Mouse (Mus musculus): ENCODE results near the gene A1cf.

A1cf gene

DNA sequence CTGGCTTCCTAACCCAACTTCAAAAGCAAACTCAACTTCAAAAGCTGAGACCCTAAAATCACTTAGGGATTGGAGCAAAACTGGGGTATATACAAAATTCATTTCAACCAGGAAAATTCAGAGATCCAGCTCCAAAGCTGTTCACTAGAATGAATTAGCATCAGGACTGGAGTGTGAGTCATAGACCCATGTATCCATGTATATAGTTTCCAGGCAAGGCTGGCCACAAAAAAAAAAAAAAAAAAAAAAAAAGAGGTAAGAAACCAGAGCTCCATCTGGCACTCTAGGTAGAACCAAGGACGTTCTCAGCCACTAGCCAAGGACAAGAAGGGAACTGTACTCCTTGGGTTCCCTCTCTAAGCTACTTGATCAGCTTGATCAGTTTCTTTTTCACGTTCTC lies 85.2 kb downstream of the A1cf start:
- DNase-seq (ENCODE audit: low spot score) = no peak

- DNase-seq (ENCODE audit: low spot score) = no peak
Measured at GRCm38 (mm10) chr19:31954267-31954666, 85.7 kb downstream of the A1cf start.

GRCm38 (mm10) chr19:31954696-31955095 lies 86.1 kb downstream of the A1cf start:
- DNase-seq (ENCODE audit: low spot score) = no peak

DNA sequence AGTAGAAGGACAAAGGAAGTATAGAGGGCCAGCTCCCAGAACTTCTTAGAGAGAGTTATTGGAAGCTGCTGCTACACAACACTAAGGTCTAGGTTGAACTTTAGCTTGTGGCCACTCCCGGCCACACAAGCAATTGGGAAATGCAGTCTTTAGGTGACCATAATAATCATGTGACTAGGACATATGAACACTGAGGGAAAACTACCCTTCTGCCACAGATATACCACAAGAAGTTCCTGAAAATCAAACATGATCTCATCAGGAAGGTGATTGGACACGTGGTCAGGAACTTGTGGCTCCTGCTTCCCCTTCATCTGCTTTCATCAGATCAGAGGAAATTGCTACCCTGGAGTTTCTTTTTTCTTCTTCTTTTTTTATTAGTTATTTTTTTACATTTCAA lies 87.8 kb downstream of the A1cf start:
- DNase-seq (ENCODE audit: low spot score) = no peak

GRCm38 (mm10) chr19:31960434-31960833 lies 91.9 kb downstream of the A1cf start:
- no peak for DNase-seq (ENCODE audit: low spot score)

DNA sequence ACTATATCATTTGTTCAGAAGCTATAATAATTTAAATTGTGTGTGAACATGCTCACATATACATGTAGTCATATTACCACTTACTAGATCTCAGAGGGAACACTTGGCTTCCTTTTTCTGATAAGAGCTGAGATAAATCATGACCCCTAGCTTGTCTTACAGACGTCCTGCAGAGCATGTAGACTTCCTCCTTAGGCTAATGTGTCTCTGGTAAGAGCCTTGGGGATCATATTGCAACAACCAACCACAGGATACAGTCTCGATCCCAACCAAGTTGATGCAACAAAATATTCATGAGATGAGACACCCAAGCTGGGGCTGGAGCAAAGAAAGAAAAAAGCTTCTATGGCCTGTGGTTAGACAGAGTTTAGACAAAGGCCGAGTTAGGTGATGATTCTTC lies 94.6 kb downstream of the A1cf start:
- no peak for DNase-seq (ENCODE audit: low spot score)

- peak; percentile 36 for DNase-seq (ENCODE audit: low spot score)
Measured at GRCm38 (mm10) chr19:31967933-31968532, 99.5 kb downstream of the A1cf start.

DNA sequence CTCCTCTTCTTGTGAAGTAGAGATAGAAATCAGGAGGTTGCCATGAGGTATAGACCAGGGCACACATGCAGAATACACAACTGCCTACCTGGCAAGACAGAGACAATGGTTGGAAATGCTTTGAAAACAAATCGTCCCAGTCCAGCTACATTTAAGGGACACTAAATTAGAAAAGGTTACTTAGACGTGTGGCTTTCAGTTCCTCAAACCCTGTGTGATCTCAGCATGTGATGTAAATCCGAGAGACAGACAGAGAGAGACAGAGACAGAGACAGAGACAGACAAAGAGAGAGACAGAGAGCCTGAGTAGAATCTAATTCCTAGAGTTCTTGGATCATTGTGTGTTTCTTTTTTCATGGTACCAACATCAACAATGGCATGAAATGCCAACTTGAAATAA lies 102.8 kb downstream of the A1cf start:
- DNase-seq (ENCODE audit: low spot score) = no peak

DNA sequence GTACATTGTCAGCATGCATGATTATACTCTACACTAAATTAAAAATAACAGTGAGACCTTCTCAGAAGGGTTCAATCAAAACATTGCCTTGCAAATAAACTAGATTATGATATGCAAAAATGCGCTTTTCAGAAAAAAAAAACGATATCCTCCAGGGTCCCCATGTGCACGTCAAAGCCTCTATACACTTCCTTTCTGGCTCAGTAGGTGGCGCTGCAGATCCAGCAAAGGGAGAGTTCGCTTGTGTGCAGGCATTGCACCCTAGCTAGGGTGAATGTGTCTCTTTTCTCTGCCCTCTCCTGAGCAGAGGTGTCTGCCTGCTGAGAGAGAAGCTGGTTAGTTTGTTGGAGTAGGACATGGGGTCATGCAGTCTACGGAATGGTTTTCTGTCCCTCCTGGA lies 103.4 kb downstream of the A1cf start:
- peak; percentile 91 for DNase-seq (ENCODE audit: low spot score)

DNA sequence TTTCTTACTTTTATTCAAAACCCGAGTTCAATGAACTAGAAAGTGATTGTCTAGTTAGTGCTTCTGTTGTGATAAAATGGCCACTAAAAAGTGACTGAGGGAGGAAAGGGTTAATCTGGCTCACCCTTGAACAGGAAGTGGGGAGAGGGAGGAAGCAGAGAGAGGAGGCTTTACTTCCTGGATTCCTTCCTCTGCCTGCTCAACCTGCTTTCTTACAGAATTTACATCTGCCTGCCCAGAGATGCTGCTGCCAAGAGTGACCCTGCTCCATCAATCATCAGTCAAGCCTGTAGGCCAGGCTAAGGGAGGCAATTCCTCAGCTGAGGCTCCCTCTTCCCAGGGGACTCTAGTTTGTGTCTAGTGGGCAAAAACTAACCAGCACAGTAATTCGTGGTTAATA lies 107.3 kb downstream of the A1cf start:
- DNase-seq (ENCODE audit: low spot score) = peak; percentile 8

DNA sequence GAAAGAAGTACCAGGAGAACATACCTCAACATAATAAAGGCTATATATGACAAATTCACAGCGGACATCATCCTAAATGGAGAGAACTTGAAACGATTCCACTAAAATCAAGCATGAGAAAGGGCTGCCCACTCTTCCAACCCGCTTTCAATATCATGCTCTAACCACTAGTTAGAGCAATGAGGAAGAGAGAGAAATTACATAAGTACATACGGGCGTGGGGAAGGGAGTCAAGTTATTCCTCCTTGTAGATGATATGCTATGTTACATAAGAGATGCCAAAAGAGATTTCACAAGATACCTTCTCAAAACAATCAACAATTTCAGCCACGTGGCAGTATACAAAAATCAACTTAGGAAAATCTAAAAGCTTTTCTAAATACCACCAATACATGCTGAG lies 122.5 kb downstream of the A1cf start:
- DNase-seq (ENCODE audit: low spot score) = no peak

DNA sequence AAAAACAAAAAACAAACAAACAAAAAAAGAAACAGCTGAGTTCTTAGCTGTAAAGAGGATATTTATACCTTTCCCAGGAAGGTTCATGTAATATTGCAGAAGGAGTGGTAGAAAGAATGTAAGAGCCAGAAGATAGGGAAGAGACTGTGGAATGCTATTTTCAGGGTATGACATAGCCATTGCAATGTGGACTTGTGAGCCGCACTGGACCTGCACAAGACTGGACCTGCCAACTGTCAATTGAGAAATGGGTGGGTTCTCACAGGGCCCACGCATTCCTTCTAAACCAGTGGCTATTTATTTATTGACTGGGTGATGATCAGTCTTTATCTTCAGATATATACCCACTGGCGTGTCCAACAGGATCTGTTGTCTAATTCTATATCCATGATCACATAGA lies 128.4 kb downstream of the A1cf start:
- DNase-seq (ENCODE audit: low spot score) = no peak
